Mouse (Mus musculus): ENCODE measurements around the gene Nek10. TPM values are rescaled to one million over a fixed set of nuclear protein-coding genes. Genes with fewer than 3 reads are reported as not detected.
"Not testable (repeated sequence)": the region's sequence is repeated elsewhere in the genome, so short reads cannot be mapped to it uniquely, and the experiment has no call there.

Gene Nek10
- total RNA-seq, 2 experiments from 2014 or later, result 0.05 to 0.07 TPM

- peak; percentile 16 for DNase-seq (ENCODE audit: low spot score)
Observed at GRCm38 (mm10) chr14:14984710-14985647, 181.8 kb downstream of the Nek10 start.

- no peak for DNase-seq (ENCODE audit: low spot score)
Observed at GRCm38 (mm10) chr14:14987403-14987802, 184.2 kb downstream of the Nek10 start.

- no peak for DNase-seq (ENCODE audit: low spot score)
Observed at GRCm38 (mm10) chr14:14991642-14992041, 188.4 kb downstream of the Nek10 start.

GRCm38 (mm10) chr14:15011408-15011807 is 208.2 kb downstream of the Nek10 start:
- no peak for DNase-seq (ENCODE audit: low spot score)

- no peak for DNase-seq (ENCODE audit: low spot score)
Observed at GRCm38 (mm10) chr14:15014799-15015198, 211.6 kb downstream of the Nek10 start.

GRCm38 (mm10) chr14:15030626-15031025 is 227.4 kb downstream of the Nek10 start:
- not testable (repeated sequence) for DNase-seq (ENCODE audit: low spot score)

GRCm38 (mm10) chr14:15034638-15035037 is 231.4 kb downstream of the Nek10 start:
- DNase-seq (ENCODE audit: low spot score), result not testable (repeated sequence)

- DNase-seq (ENCODE audit: low spot score), result no peak
Observed at GRCm38 (mm10) chr14:15048186-15048585, 245.0 kb downstream of the Nek10 start.

- no peak for DNase-seq (ENCODE audit: low spot score)
Observed at GRCm38 (mm10) chr14:15061496-15061895, 258.3 kb downstream of the Nek10 start.

Other genes with a start within 250 kb of the Nek10 start
- 1 to 10 TPM; 7.6 to 9.6 TPM for gene Slc4a7, start 101.1 kb upstream of the Nek10 start, total RNA-seq (2021)

Data from gastrocnemius, adult 18-20 months (tissue).